Mouse (Mus musculus): ENCODE data around the gene Trim71.
"Not testable (repeated sequence)": the region's sequence is repeated elsewhere in the genome, so short reads cannot be mapped to it uniquely, and the experiment has no call there.

Trim71 gene

DNA sequence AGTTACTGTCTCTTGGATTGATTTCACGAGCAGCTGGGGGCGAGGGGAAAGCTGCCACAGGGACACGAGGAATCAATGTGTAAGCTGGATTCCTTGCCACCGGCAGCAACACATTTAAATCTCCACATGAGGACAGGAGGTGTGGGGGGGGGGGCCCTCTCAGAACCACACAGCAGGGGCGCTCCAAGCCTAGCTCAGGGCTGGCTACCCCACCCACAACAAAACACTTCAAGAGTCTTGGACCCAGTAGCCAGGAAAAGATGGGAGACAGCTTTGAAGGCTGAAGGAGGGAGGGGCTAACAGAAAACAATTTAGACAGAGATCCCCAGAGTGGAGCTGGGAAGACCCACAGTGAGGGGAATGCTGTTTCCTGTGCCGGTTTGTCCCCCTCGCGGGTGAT is 38.3 kb downstream of the Trim71 start:
- DNase-seq (ENCODE audit: low read depth), result no peak

DNA sequence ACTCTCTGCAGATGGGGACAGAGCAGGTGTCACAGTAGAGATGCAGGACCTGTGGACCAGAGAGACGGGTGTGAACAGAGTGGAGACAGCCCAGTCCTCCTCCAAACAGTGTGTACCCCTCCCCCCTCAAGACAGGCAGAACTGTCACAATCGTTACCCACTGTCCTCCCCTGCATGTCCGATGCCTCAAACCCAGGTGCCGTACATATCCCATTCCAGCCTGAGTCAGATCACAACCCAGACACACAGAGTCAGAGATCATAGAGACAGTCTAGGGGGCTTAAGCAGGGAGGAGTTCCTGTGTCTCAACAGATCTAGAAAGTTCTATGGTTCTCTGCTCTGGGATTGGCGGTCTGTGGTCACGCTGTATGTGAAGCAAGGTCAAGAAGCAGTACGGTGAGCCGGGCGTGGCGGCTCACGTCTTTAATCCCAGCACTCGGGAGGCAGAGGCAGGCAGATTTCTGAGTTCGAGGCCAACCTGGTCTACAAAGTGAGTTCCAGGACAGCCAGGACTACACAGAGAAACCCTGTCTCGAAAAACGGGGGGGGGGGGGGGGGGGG is 39.0 kb downstream of the Trim71 start:
- DNase-seq (ENCODE audit: low read depth), result no peak

DNA sequence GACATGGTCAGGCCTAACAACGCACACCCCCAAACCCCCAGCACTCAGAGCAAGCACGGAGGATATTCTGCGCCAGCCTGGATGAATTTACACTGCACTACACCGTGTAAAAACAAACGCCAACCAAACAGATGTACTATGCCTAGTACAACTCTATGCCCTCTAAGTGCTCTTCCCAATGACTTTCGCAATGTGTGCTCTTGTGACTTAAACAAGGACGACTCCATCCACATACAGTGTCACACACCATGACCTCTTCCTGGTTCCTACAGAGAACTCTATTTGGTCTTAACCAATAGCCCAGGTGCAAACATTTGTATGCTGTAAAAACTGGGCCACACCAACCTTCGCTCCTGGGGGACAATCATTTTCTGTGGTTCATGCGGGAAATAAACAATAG is 41.7 kb downstream of the Trim71 start:
- no peak for DNase-seq (ENCODE audit: low read depth)

DNA sequence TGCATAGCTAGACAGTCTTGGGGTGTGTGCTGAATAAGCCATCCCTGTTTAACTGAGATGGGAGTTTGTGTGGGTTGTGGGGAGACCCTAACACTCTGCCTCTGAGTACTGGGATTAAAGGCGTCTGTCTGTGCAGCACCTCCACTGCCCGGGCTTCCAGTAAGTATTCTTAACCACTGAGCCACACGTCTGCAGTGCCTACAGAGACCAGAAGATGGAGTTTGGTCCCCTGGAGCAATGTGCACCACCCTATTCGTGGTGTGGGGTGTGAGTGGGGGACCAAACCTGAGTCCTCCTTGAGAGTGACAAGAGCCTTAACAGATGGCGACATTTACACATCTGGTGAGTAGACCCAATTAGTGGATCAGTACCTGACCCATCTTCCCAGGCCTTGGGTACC is 42.1 kb downstream of the Trim71 start:
- no peak for DNase-seq (ENCODE audit: low read depth)

DNA sequence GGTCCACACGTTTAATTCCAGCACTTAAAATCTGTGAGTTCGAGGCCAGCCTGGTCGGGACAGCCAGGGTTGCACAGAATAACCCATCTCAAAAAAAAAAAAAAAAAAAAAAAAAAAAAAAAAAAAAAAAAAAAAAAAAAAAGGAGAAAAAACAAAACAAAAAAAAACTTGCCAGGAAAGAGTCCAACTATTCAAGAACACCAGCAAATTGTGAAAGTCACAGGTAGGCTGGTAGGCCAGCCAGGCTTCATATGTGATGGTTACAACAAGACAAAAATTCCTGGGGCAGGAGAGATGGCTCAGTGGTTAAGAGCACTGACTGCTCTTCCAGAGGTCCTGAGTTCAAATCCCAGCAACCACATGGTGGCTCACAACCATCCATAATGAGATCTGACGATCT is 43.6 kb downstream of the Trim71 start:
- DNase-seq (ENCODE audit: low read depth), result not testable (repeated sequence)

DNA sequence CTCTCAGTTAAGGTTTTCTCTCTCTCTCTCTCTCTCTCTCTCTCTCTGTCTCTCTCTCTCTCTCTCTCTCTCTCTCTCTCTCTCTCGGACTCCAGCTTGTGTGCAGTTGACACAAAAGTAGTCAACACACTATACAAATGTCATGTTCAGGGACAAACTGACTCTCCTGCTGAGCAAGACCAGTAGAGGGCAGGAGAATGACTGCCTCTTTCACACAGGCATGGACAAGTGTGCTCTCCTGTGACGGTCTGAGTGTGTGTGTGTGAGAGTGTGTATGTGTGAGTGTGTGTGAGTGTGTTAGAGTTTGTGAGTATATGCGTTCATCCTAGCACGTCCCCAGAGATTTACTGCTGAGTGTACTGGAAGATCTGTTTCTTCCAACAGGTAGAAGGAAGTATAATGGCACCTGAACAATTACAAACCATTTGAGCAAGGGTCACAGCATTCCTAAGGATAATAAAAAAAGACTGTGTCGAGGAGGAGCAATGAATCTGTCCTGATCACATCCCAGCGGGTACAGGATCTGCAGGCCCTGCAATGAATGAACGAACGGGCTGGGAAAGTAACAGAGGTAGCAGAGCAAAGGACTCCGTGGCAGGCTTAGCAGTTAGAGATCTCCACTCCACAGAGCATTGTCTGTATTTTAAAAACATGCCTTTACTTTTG is 45.2 kb downstream of the Trim71 start:
- DNase-seq (ENCODE audit: low read depth), result no peak

DNA sequence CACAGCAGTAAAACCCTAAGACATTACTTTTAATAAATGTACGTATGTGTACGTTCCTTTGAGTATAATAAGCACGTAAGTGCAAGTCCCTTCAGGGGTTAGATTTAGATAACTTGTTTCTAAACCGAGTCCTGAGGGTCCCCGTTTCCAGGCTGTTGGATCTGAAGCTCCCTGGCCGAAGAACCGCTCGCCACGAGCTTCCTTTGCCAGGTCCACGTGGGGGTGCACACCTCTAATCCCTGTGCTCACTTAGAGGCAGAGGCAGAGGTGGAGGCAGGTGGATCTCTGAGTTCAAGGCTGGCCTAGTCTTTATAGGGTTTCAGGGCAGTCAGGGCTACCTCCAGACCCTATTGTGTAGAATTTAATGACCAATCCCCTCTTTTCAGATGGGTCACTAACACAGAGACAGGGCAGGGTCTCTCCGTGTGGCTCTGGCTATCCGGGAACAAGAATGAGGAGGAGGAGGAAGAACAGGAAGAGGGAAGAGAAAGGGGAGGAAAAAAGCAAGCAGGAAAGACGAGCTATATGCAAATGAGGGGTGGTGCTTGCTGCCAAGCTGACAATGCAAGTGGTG is 46.2 kb downstream of the Trim71 start:
- DNase-seq (ENCODE audit: low read depth), result no peak

DNA sequence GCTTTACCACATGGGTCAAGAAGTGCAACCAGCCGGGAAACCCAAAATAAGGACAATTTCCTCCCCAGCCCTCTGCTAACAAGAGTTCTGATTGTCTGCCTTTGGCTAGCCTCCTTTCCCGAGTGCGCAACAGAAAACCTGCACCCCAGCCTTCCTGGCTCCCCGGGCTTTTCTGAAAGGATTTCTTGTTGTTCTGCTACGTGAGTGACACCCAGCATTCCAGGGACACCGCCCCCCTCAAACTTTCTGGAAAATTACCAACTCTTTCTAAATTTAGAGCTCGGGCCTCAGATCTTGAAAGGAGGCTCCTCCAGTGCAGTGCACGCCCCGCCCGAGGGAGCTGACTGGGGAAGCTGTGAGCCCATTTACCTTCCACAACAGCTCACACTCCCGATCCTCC is 48.8 kb downstream of the Trim71 start, which contains the start of gene C130032M10Rik:
C130032M10Rik (plus strand) TSS at position 334 of the 400 bp plus-strand sequence.
- no peak for DNase-seq (ENCODE audit: low read depth)

DNA sequence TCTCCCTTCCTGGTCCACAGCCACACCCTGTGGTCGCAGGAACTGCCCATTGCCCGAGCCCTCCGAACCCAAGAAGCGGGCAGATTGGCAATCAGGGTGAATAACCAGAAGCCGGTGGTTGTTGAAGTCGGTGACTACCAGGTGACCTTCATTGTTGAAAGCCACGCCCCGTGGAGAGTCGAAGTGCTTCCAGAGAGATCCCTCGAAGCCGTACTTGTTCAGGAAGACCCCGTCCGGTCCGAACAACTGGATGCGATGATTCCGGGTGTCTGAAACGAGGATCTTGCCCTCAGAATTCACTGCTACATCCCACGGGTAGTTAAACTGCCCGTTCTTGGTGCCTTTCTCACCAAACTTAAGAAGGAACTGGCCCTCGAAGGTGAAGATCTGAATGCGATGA is 51.3 kb downstream of the Trim71 start:
- DNase-seq (ENCODE audit: low read depth), result no peak

DNA sequence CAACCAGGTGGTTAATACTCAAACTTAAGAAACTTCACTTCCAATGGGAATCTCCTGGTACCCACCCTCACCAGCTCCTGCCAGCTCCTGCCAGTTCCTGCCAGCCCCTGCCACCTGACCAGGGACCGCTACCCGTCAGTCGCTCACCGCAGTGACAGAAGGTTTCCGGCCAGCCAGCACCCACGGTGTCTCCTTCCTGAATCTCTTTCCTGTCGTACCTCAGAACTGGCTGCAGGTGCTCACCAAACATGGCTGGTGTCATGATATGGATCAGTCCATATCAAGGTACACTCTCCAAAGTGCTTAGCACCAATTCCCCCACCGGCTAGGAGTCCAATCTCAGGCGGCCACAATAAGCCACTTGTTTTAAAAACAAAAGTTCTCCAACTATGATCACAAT is 54.4 kb downstream of the Trim71 start:
- peak; percentile 66 for DNase-seq (ENCODE audit: low read depth)

DNA sequence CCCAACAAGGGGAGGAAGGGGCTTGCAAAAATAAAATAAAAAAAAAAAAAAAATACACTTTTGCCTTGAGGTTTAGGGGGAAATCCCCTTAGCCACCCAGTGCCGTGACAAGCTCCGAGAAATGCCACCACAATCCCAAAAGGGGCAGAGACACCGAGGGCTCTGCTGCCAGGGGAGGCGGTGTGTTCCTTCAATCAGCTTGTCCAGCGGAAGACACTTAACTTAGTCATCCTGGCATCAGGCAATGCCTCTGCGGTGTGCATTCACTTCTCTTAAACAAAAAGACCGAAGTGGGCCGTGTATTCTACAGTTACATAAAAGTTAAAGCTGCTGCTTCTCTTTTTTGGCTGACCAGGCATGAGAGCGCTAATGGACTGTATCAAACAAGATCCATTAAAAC is 56.7 kb downstream of the Trim71 start:
- peak; percentile 51 for DNase-seq (ENCODE audit: low read depth)

DNA sequence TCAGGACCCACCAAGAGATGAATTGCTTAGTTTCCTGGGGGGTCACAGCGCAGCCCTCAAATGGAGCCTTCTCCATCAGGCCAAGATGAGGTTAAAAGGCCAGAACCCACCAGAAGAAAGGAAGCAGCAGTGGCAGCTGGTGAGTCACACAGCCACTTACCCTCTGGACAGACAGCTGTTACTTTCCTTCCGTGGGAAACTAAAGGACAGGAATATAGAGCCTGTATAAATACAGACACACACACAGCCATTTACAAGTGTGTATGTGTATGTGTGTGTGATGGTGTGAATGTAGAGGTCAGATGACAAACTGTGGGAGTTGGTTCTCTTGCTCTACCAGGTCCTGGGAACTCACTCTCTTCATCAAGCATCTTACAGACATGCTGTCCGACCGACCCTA is 57.6 kb downstream of the Trim71 start:
- no peak for DNase-seq (ENCODE audit: low read depth)

DNA sequence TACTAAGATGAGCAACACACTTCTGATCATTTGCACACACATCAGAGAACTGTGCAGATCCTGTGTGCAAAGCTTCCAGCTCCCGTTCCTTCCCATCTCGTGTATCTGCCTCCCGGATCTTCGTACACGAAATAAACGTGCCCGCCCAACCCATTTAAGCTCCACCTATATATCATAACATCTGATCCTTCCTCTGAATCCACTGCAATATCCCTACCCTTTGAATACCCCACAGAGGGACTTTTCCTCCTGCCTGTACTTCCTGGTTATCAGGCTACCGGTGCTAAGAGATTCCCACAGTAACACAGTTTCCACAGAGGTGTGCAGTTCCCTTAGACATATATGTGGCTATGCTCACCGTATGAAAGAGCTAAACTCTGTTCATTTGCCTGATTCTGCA is 59.4 kb downstream of the Trim71 start, which contains the start of gene Ccr4:
Ccr4 (minus strand) TSS at position 101 of the 400 bp plus-strand sequence.
- DNase-seq (ENCODE audit: low read depth), result no peak

DNA sequence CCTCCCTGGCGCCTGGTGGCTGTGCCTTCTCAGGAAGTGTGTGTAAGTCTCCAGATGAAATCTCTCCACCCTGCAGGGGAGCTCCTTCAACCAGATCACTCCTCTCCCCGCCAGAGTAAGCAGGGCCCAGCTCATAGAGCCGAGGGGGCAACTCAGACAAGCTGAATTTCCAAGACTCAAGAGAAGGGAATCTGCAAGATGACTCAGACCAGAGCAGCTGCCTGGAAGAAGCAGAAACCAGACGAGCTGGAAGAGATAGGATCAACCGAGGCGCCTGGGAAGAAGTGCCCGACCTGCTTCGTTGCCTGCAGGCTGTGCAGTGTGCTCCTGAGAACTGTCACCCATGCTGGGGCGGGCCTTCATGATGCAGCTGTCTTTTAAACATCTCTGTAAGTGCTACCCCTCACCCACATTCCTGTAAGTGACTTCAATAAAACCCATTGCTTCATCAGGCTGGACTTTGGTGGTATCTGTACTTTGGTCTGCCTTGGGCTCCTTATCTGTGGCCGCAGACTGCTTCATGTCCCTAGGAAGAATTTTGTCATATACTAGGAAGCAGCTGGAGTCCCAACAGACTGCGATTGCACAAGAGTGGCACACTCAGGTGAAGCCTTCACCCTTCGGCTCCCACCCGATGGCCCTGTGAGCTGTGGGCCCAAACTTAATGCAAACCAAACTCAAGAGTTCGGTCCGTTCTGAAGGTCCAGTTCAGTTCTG is 61.3 kb downstream of the Trim71 start:
- DNase-seq (ENCODE audit: low read depth), result no peak

DNA sequence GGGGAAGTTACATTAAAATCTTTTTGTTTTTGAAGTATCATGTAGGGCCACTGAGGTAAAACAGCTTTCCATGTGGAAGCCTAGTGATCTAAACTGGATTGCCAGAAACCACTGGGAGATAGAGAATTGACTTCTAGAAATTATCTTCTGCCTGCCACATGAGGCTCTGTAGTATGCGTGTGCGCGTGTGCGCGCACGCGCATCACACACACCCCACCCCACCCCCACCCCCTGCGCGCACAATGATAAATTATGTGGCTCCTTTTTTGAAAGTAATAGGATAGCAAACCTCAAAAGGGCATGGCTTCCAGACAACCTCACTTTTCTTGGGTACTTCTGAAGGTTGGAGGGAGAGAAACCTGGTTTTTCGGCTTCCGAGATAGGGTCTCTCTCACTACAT is 62.3 kb downstream of the Trim71 start:
- DNase-seq (ENCODE audit: low read depth), result no peak

DNA sequence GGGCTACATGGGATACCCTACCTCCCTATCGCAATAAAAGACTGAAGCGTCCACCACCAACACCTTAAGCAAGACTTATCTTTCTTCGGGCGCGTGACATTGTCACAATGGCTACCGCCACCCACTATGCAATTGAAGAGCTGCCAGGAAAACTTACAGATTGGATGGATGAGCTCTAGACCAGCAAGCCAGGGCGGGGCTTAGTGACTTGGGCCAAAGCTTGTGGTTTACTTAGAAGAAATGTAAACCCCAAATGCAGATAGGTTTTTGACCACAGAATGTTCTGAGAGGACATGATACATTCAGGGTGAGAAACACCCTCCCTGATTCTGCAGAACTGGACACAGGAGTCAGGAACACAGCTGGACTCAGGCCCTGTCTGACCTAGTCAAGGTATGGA is 63.1 kb downstream of the Trim71 start:
- no peak for DNase-seq (ENCODE audit: low read depth)

DNA sequence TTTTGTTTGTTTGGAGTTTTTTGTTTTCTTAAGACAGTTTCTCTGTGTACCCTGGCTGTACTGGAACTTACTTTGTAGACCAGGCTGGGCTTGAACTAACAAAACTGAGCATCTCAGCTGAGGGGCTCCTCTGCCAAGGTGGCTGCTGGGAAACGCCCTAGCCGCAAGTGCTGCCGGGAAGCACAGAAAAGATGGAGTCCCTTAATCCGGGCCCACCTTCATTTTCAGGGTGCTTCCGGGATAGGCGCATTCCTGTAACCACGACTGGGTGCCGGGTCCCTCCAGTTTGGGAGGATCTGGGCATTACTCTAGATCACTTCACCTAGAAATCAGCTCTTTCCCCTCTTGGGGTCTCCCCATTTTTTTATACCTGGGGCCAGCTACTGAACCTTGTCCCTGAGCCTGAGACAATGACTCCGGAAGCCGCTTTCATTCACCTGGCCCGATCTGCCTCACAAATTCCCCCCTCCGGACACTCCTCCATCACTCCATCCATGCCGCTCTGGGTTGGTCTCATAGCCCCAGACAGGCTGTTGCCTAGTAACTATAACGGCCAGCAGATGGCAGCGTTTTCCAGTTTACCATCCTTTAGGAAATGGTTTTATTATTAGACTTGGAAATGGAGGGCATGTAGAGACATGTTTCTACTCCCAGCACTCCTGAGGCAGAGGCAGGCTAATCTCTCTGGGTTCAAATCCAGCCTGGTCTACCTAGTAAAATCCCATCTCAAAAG is 64.2 kb downstream of the Trim71 start:
- DNase-seq (ENCODE audit: low read depth), result peak; percentile 83

DNA sequence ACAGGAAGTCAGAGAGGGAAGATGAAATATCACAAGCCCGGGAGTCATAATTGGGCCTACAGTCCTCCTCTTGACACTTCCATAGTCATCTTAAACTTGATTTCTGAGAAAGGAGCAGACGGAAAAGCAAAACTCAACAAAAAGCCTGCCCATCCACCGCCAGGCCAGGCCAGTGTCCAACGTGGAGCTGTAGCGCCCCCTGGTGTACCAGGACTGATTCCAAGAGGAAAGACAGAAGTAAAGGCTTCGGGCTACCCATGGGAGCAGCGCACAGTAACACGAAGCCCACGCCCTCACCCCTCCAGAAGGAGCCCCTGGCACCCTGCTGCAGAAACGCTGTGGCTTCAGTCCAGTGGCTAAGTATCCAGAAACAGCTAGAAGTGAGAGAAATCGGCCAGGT is 66.0 kb downstream of the Trim71 start:
- peak; percentile 90 for DNase-seq (ENCODE audit: low read depth)

DNA sequence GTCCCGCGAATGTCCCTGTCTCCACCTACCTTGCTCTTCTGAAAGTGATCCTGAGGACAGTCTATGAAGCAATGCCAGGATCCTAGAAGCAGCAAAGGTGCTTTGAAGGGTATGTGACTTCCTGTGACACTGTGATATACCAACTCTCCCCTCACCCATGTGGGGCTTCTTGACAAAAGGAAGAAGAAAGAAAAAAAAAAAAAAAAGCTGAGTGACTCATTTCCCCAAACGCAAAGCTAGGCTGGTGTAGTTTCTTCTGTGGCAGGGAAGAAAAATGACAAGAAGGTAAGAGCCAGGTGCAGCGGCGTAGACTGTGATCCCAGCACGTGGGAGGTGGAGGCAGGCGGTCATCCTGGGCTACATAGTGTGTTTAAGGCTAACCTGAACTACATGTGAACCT is 67.7 kb downstream of the Trim71 start:
- peak; percentile 80 for DNase-seq (ENCODE audit: low read depth)

DNA sequence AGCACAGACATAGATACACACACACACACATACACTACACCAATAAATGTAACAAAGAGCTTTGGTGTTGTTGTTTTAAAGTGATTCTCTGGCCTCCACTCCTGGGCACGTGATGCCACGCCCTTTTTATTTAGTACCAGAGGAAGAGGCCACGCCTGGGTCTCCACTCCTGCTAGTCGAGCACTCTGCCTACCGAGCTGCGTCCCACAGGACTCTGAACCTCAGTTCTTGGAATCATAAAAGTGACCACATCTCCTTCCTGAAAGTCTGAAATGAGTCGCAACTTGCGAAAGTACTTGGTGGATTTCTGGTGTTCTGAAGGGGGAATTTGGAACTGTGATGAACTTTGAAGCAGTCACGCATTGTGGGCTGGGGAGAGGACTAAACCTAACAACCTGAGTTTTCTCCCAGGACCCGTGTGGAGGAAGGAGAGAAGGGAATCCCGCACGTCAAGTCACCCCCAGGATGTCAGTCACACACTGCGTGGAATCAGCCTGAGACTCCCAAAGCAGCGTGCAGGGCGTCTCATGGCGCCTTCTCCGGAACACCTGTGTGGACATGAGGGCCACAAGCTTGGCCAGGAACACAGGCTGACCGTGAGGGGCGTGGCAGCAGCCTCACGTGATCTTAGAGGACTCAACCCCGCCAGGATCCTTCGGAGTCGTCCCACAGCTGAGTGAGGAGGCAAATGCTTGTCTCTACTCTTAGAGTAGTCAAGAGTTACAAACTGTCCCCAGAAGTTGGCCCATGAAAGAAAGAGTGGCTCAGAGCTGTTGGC is 76.5 kb downstream of the Trim71 start:
- DNase-seq (ENCODE audit: low read depth), result no peak

DNA sequence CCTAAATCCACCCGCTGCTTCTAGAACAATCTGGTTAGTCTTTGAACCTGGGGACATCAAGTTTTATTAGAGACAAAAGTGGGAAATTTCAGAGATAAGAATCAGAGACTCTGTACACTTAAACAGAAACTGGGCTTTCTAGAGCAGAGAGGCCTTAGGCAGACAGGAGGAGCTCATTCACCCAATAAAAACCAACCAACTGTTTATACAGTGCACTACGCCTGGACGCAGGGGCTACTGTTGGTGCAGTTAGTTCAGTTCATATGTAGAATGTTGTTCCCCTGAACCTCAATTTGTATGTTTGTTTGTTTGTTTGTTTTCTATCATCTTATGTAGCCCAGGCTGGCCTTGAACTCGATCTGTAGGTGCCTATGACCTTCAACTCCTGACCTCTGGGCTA is 77.4 kb downstream of the Trim71 start:
- DNase-seq (ENCODE audit: low read depth), result no peak

DNA sequence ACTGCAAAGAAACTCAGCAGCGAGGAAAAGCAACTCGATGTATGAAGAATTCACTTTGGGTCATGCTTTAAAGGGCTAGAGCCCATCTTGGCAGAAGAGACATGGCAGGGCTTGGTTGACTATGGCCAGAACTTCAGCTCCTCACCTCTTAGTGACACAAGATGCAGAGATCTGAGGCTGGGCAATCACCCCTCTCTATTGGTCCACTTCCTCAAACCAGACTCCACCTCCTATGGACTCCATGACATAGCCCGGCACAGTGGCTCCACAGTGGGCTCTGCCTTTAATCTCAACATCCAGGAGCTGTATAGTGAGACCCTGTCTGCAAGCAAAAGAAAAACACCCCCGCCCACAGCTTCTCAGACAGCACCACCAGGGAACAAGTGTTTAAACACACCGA is 79.4 kb downstream of the Trim71 start:
- no peak for DNase-seq (ENCODE audit: low read depth)
